Mouse (Mus musculus) liver, embryonic 12.5 days (tissue): ENCODE results near the gene Mrpl41. TPM values are rescaled to one million over a fixed set of nuclear protein-coding genes. Genes with fewer than 3 reads are reported as not detected.
"Not testable (repeated sequence)": the region's sequence is repeated elsewhere in the genome, so short reads cannot be mapped to it uniquely, and the experiment has no call there.

Experiments
- ATAC-seq: fragments of 200-750 bp; cut with Nextera tagmentation; 2 replicates; pipeline ENCODE4 v1.8.0; 2017; ENCODE audit warnings: moderate number of reproducible peaks, mild to moderate bottlenecking, moderate library complexity
- H3K27ac ChIP-seq: fragments of 300-500 bp; sonication (generic); 2 replicates; pipeline ENCODE4 v1.5.1; 2016; ENCODE audit warnings: mild to moderate bottlenecking
- H3K27me3 ChIP-seq: fragments of 300-500 bp; sonication (generic); replicated peaks from 2 replicates; pipeline ENCODE4 v1.6.1; 2016; ENCODE audit warnings: mild to moderate bottlenecking, moderate library complexity
- H3K36me3 ChIP-seq: fragments of 300-500 bp; sonication (generic); 2 replicates; pipeline ENCODE4 v1.6.1; 2016; ENCODE audit warnings: mild to moderate bottlenecking, moderate library complexity
- H3K4me1 ChIP-seq: fragments of 300-500 bp; sonication (generic); 2 replicates; pipeline ENCODE4 v1.6.1; 2016
- H3K4me2 ChIP-seq: fragments of 300-500 bp; sonication (generic); 2 replicates; pipeline ENCODE4 v1.6.1; 2016; ENCODE audit warnings: mild to moderate bottlenecking, moderate library complexity
- H3K4me3 ChIP-seq: fragments of 300-500 bp; sonication (generic); 2 replicates; pipeline ENCODE4 v1.5.1; 2016; ENCODE audit warnings: mild to moderate bottlenecking, moderate library complexity
- H3K9ac ChIP-seq: fragments of 300-500 bp; sonication (generic); 2 replicates; pipeline ENCODE4 v1.6.1; 2016; ENCODE audit warnings: mild to moderate bottlenecking, moderate library complexity
- H3K9me3 ChIP-seq: fragments of 300-500 bp; sonication (generic); replicated peaks from 2 replicates; pipeline ENCODE4 v1.6.1; 2016; ENCODE audit warnings: mild to moderate bottlenecking, moderate library complexity
- WGBS: fragments of 180-500 bp; shearing (Covaris S2); methylation state at CpG from one replicate; pipeline ENCODE4 v1.1.7; 2016; ENCODE audit not compliant: insufficient replicate concordance; 5-methylcytosine and 5-hydroxymethylcytosine counted together
- polyA plus RNA-seq: library from polyadenylated mRNA; unstranded; fragments of >200 nt; fragmentation: Nextera tagmentation; extraction: Ambion mirVana; gene quantifications from 2 replicates; pipeline ENCODE4 v1.2.1, GENCODE M21; 2016

Gene Mrpl41
- polyA plus RNA-seq, 1 experiment from 2014 or later, result 113 TPM

- Histone ChIP-seq H3K4me1 (peaks cover 45% of the 10 kb centered on the region), H3K9ac (peak overlapping the region; percentile 89), H3K4me2 (peak overlapping the region; percentile 94), H3K36me3 (peaks cover 49% of the 10 kb centered on the region), H3K4me3 (peak overlapping the region; percentile 89), H3K27ac (peak overlapping the region; percentile 98)
- not testable (repeated sequence) for H3K27me3 ChIP-seq, H3K9me3 ChIP-seq
- WGBS, result 0% methylated on average over 17 of the region's 17 CpGs
- peak; percentile 11 for ATAC-seq
Observed at GRCm38 (mm10) chr2:24974452-24974851, 446 bp downstream of the Mrpl41 start.

- no peaks in the 10 kb centered on the region for H3K9me3 ChIP-seq
- peaks cover 80% of the 10 kb centered on the region for H3K36me3 ChIP-seq
- no peak overlapping the region for H3K4me3 ChIP-seq
- H3K27me3 ChIP-seq, result no peaks in the 10 kb centered on the region
- H3K4me2 ChIP-seq, result no peak overlapping the region
- ATAC-seq, result no peak
- no peak overlapping the region for H3K27ac ChIP-seq
- peaks cover 19% of the 10 kb centered on the region for H3K4me1 ChIP-seq
- H3K9ac ChIP-seq, result no peak overlapping the region
- WGBS, result 63% methylated on average over 4 of the region's 4 CpGs
Observed at GRCm38 (mm10) chr2:24970386-24970785, 4.5 kb downstream of the Mrpl41 start.

- H3K36me3 ChIP-seq, result peaks cover 71% of the 10 kb centered on the region
- WGBS, result 1% methylated on average over 28 of the region's 28 CpGs
Observed at GRCm38 (mm10) chr2:24962304-24963000, 12.4 kb downstream of the Mrpl41 start, which contains the start of gene Dph7. Gene Dph7 (plus strand): TSS chr2:24962400.

DNA sequence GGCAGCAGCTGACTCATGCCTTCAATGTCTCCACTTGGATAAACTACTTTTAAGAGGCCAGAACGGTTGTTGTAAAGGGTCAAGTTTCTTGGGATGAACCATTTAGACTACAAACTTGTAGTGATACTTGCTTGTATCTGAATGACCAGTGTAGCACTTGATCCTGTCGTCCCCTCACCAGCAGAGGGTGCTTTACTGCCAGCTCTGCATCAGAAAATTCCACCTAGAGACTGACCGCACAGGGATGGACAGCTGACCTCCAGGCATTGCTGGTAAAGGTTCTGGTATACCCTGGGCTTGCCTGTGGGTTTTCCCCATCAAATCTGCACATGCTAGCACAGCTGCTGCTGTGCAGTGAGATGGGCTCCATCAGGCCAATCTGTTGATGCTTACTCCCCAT is 14.0 kb downstream of the Mrpl41 start:
- no peaks in the 10 kb centered on the region for H3K9me3 ChIP-seq
- 41% methylated on average over 3 of the region's 3 CpGs for WGBS
- H3K27ac ChIP-seq, result no peak overlapping the region
- no peak overlapping the region for H3K9ac ChIP-seq
- no peaks in the 10 kb centered on the region for H3K27me3 ChIP-seq
- no peak overlapping the region for H3K4me3 ChIP-seq
- H3K4me2 ChIP-seq, result no peak overlapping the region
- peaks cover 75% of the 10 kb centered on the region for H3K36me3 ChIP-seq
- peaks cover 15% of the 10 kb centered on the region for H3K4me1 ChIP-seq
- ATAC-seq, result no peak

More at GRCm38 (mm10) chr2:24962304-24963000, 12.4 kb downstream of the Mrpl41 start, which contains the start of gene Dph7:
- H3K4me2 ChIP-seq, result peak within 1 kb of the TSS; percentile 79
- H3K9me3 ChIP-seq, result no peaks in the 10 kb centered on the region
- peak within 1 kb of the TSS; percentile 68; the same call in 1 of the 2 replicates for H3K27ac ChIP-seq
- H3K27me3 ChIP-seq, result no peaks in the 10 kb centered on the region
- peak within 1 kb of the TSS; percentile 84 for H3K9ac ChIP-seq
- H3K4me1 ChIP-seq, result peaks cover 15% of the 10 kb centered on the region
- H3K4me3 ChIP-seq, result peak within 1 kb of the TSS; percentile 83
- peak; percentile 88 for ATAC-seq

DNA sequence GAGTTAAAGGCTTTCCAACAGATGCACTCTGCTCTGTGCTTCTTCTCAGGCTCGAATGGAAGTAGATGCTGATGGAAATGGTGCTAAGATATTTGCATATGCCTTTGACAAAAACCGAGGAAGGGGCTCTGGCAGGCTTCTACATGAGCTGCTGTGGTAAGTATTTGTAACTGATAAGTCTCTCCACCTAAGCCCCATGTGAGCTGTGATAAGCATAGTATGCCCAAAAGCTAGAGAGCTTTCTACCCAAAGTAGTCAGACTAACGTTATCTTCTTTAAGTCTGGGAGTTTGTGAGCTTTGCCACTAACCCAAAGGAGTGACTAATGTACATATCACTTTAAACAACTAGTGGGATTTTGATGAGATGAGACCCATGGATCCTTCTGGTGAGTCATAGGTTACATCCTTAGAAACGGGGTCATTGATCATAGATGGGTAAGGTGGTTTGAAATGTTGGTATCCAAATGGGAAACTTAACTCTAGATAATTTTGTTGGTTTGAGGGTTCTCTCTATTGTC is 22.3 kb downstream of the Mrpl41 start:
- ATAC-seq, result peak; percentile 59
- H3K27ac ChIP-seq, result peak overlapping the region; percentile 80
- H3K9ac ChIP-seq, result peak overlapping the region; percentile 50; the same call in 1 of the 2 replicates
- H3K36me3 ChIP-seq, result peaks cover 63% of the 10 kb centered on the region
- peak overlapping the region; percentile 21 for H3K4me3 ChIP-seq
- peak overlapping the region; percentile 99 for H3K4me2 ChIP-seq
- H3K9me3 ChIP-seq, result no peaks in the 10 kb centered on the region
- peaks cover 59% of the 10 kb centered on the region for H3K4me1 ChIP-seq
- H3K27me3 ChIP-seq, result no peaks in the 10 kb centered on the region
- WGBS, result 27% methylated on average over 4 of the region's 4 CpGs

DNA sequence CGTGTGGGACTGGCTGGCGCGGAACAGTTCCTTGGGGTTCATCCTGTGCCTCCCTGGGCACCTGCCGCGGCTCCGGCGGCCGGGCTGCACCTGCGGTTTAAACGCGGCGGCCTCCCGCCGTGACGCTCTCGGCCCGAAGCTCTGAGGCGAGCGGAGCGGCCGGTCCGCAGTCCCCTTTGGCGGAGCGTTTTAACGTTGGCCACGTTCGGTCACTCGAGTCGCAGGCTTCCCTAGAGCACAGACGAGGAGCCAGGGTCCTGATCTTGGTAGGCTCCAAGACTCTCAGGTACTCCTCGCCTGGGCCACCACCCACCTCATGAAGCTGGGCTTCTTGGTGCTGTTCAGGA is 24.7 kb downstream of the Mrpl41 start:
- no peak for ATAC-seq

DNA sequence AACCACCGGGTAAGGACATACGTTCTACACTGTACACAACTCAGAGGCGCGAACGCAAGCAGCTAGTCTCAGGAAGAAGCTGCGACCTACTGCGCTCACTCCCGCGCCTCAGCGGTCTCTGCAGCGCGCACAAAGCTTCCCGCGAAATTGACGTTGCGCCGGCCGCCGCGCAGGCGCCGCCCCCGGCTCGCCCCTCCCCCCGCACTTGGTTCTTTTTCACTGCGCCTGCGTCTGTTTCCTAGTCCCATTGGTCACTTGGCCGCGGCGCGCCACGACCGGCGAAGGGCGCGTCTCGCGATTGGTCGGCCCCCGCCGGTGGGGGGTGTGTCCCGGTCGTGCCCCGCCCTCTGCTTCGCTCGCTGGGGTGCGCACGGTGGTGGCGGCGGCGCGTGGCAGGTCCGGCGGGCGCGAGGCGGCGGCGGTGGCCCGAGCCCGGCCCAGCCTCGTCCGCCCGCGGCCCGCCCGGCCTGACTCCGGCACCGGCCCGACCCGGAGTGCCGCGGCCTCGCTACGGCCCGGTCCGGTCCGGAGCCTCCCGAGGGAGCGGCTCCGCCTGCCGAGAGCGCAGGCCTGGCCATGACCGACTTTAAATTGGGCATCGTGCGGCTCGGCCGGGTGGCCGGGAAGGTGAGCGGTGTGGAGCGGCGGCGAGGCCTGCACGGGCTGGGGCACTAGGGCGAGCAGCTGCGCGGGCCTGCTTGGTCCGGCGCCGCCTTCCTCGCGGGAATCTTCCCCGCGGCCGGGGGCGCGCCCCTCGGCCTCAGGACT is 25.3 kb downstream of the Mrpl41 start, which contains the start of gene Zmynd19:
TSS of gene Zmynd19 (plus strand) at position 372 of the 768 bp plus-strand sequence.
- ATAC-seq, result peak; percentile 95
- no peaks in the 10 kb centered on the region for H3K9me3 ChIP-seq
- under 1% methylated on average over 104 of the region's 108 CpGs for WGBS
- peak within 1 kb of the TSS; percentile 85 for H3K27ac ChIP-seq
- peak within 1 kb of the TSS; percentile 89 for H3K9ac ChIP-seq
- H3K27me3 ChIP-seq, result no peaks in the 10 kb centered on the region
- peak within 1 kb of the TSS; percentile 95 for H3K4me3 ChIP-seq
- H3K4me2 ChIP-seq, result peak within 1 kb of the TSS; percentile 99
- H3K4me1 ChIP-seq, result peaks cover 49% of the 10 kb centered on the region
- peaks cover 33% of the 10 kb centered on the region for H3K36me3 ChIP-seq

More for the DNA sequence above, 24.7 kb downstream of the Mrpl41 start:
- Histone ChIP-seq H3K36me3 (peaks cover 39% of the 10 kb centered on the region), H3K4me3 (peak overlapping the region; percentile 95), H3K4me2 (peak overlapping the region; percentile 99), H3K4me1 (peaks cover 55% of the 10 kb centered on the region), H3K27ac (peak overlapping the region; percentile 85), H3K27me3 (no peaks in the 10 kb centered on the region), H3K9ac (peak overlapping the region; percentile 89), H3K9me3 (no peaks in the 10 kb centered on the region)
- 0% methylated on average over 30 of the region's 31 CpGs for WGBS

DNA sequence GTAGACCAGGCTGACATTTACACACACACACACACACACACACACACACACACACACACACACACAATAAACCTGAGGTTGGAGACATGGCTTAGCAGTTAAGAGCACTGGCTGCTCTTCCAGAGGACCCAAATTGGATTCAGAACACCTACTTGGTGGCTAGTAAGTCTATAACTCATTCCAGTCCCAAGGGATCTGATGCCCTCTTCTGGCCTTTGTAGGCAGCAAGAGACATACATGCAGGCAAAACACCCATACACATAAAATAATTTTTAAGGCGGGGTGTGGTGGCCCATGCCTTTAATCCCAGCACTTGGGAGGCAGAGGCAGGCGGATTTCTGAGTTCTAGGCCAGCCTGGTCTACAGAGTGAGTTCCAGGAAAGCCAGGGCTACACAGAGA is 30.6 kb downstream of the Mrpl41 start:
- not testable (repeated sequence) for ATAC-seq, H3K4me2 ChIP-seq, H3K4me3 ChIP-seq, H3K9ac ChIP-seq, H3K4me1 ChIP-seq, H3K27ac ChIP-seq, H3K9me3 ChIP-seq, H3K36me3 ChIP-seq
- WGBS, result 25% methylated on average over 2 of the region's 2 CpGs
- peaks cover 17% of the 10 kb centered on the region for H3K27me3 ChIP-seq

GRCm38 (mm10) chr2:24942092-24942491 is 32.8 kb downstream of the Mrpl41 start:
- 46% methylated on average over 4 of the region's 4 CpGs for WGBS
- Histone ChIP-seq H3K9ac (no peak overlapping the region), H3K36me3 (no peaks in the 10 kb centered on the region), H3K4me2 (no peak overlapping the region), H3K27ac (no peak overlapping the region), H3K4me1 (no peaks in the 10 kb centered on the region), H3K27me3 (peaks cover 33% of the 10 kb centered on the region), H3K9me3 (no peaks in the 10 kb centered on the region), H3K4me3 (no peak overlapping the region)
- ATAC-seq, result no peak

DNA sequence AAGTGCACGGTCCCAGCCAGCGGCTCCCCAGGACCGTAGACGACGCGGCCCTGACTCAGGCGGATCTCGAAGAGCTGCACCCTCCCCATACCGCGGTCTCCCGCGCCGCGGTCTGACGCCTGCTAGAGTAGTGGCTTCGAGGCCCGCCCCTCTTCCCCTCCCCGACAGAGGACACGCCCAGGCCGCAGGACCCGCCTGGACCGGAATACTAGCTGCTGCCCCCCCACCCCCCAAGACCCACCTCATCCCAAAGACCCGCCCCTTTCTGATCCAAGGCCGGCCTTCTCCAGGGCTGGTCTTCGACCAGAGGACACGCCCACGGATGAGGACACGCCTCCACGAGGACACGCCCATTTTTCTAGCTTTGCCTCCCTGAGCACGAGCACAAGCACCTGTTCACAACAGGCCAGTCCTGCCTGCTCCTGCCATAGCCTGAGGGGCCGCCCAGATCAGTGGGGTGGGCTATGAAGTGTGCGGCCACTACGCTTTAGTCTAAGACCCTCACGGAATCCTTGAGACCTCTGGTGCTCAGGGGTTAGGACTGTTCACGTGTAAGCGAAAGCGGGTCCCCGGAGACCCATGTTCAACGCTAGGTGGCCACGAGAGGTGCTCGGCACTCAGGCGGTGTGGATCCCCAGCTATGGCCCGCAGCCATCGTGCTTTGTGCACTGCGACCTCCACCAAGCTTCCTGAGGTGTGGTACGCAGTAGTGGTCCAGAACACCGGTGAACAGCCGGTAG is 39.7 kb downstream of the Mrpl41 start, which contains the start of gene Arrdc1:
TSS of gene Arrdc1 (minus strand) at position 196 of the 740 bp plus-strand sequence.
- Histone ChIP-seq H3K9me3 (no peaks in the 10 kb centered on the region), H3K4me2 (peak within 1 kb of the TSS; percentile 99), H3K36me3 (no peaks in the 10 kb centered on the region), H3K4me3 (peak within 1 kb of the TSS; percentile 77), H3K27me3 (peaks cover 25% of the 10 kb centered on the region; the same call in 1 of the 2 replicates), H3K27ac (peak within 1 kb of the TSS; percentile 91), H3K9ac (peak within 1 kb of the TSS; percentile 85), H3K4me1 (peaks cover 24% of the 10 kb centered on the region)
- WGBS, result under 1% methylated on average over 48 of the region's 49 CpGs
- ATAC-seq, result peak; percentile 92

- peak; percentile 73 for ATAC-seq
- H3K27me3 ChIP-seq, result peaks cover 18% of the 10 kb centered on the region; the same call in 1 of the 2 replicates
Observed at GRCm38 (mm10) chr2:24934441-24934963, 40.4 kb downstream of the Mrpl41 start.

More at GRCm38 (mm10) chr2:24934441-24934963, 40.4 kb downstream of the Mrpl41 start:
- Histone ChIP-seq H3K4me1 (peaks cover 24% of the 10 kb centered on the region), H3K36me3 (no peaks in the 10 kb centered on the region), H3K9me3 (no peaks in the 10 kb centered on the region), H3K9ac (peak overlapping the region; percentile 85), H3K27ac (peak overlapping the region; percentile 91), H3K4me3 (peak overlapping the region; percentile 77), H3K4me2 (peak overlapping the region; percentile 99)
- WGBS, result 7% methylated on average over 19 of the region's 19 CpGs
